Mouse (Mus musculus): ENCODE measurements around the gene Map3k6. TPM values are rescaled to one million over a fixed set of nuclear protein-coding genes. Genes with fewer than 3 reads are reported as not detected.

Gene Map3k6
- polyA plus RNA-seq, 1 experiment = 4.5 TPM

- Histone ChIP-seq H3K27ac (ENCODE audit: insufficient read depth, low read length) (no peak overlapping the region), H3K4me1 (ENCODE audit: control insufficient read depth, insufficient read depth, low read length) (peaks cover 2% of the 10 kb centered on the region; the same call in 1 of the 2 replicates), H3K4me3 (ENCODE audit: insufficient read depth, low read length) (no peak overlapping the region)
- TF ChIP-seq CTCF (IDR thresholded peaks at IDR 0.05; ENCODE audit: borderline replicate concordance, insufficient read depth, low read length) = peak; percentile 71
- TF ChIP-seq POLR2A (IDR thresholded peaks at IDR 0.05; ENCODE audit: low read depth, low read length) = no peak
These were observed 39.4 kb upstream of the Map3k6 start for GRCm38 (mm10) chr4:133201006-133201771.

- H3K4me1 ChIP-seq (ENCODE audit: control insufficient read depth, insufficient read depth, low read length) = peaks cover 2% of the 10 kb centered on the region; the same call in 1 of the 2 replicates
- no peak overlapping the region for H3K4me3 ChIP-seq (ENCODE audit: insufficient read depth, low read length)
- H3K27ac ChIP-seq (ENCODE audit: insufficient read depth, low read length) = no peak overlapping the region
- no peak for TF ChIP-seq CTCF (IDR thresholded peaks at IDR 0.05; ENCODE audit: borderline replicate concordance, insufficient read depth, low read length)
- no peak for TF ChIP-seq POLR2A (IDR thresholded peaks at IDR 0.05; ENCODE audit: low read depth, low read length)
These were observed 38.4 kb upstream of the Map3k6 start for GRCm38 (mm10) chr4:133202254-133202653.

GRCm38 (mm10) chr4:133203591-133203990, 37.0 kb upstream of the Map3k6 start:
- Histone ChIP-seq H3K4me3 (ENCODE audit: insufficient read depth, low read length) (no peak overlapping the region), H3K4me1 (ENCODE audit: control insufficient read depth, insufficient read depth, low read length) (peaks cover 2% of the 10 kb centered on the region; the same call in 1 of the 2 replicates), H3K27ac (ENCODE audit: insufficient read depth, low read length) (no peak overlapping the region)
- TF ChIP-seq POLR2A (IDR thresholded peaks at IDR 0.05; ENCODE audit: low read depth, low read length) = no peak
- no peak for TF ChIP-seq CTCF (IDR thresholded peaks at IDR 0.05; ENCODE audit: borderline replicate concordance, insufficient read depth, low read length)

- no peak overlapping the region for H3K27ac ChIP-seq (ENCODE audit: insufficient read depth, low read length)
- H3K4me3 ChIP-seq (ENCODE audit: insufficient read depth, low read length) = no peak overlapping the region
- peaks cover 2% of the 10 kb centered on the region; the same call in 1 of the 2 replicates for H3K4me1 ChIP-seq (ENCODE audit: control insufficient read depth, insufficient read depth, low read length)
- TF ChIP-seq POLR2A (IDR thresholded peaks at IDR 0.05; ENCODE audit: low read depth, low read length) (no peak), CTCF (IDR thresholded peaks at IDR 0.05; ENCODE audit: borderline replicate concordance, insufficient read depth, low read length) (no peak)
These were observed 36.2 kb upstream of the Map3k6 start for GRCm38 (mm10) chr4:133204379-133204778.

- Histone ChIP-seq H3K4me3 (ENCODE audit: insufficient read depth, low read length) (no peak overlapping the region), H3K27ac (ENCODE audit: insufficient read depth, low read length) (no peak overlapping the region), H3K4me1 (ENCODE audit: control insufficient read depth, insufficient read depth, low read length) (peaks cover 3% of the 10 kb centered on the region; the same call in 1 of the 2 replicates)
- TF ChIP-seq CTCF (IDR thresholded peaks at IDR 0.05; ENCODE audit: borderline replicate concordance, insufficient read depth, low read length) = peak; percentile 54; the same call in 1 of the 2 replicates
- TF ChIP-seq POLR2A (IDR thresholded peaks at IDR 0.05; ENCODE audit: low read depth, low read length) = no peak
These were observed 31.3 kb upstream of the Map3k6 start for GRCm38 (mm10) chr4:133209366-133209765.

- Histone ChIP-seq H3K4me1 (ENCODE audit: control insufficient read depth, insufficient read depth, low read length) (peaks cover 3% of the 10 kb centered on the region; the same call in 1 of the 2 replicates), H3K27ac (ENCODE audit: insufficient read depth, low read length) (no peak overlapping the region), H3K4me3 (ENCODE audit: insufficient read depth, low read length) (no peak overlapping the region)
- TF ChIP-seq POLR2A (IDR thresholded peaks at IDR 0.05; ENCODE audit: low read depth, low read length) (no peak), CTCF (IDR thresholded peaks at IDR 0.05; ENCODE audit: borderline replicate concordance, insufficient read depth, low read length) (no peak)
These were observed 30.4 kb upstream of the Map3k6 start for GRCm38 (mm10) chr4:133210023-133210787.

GRCm38 (mm10) chr4:133210788-133211390, 29.7 kb upstream of the Map3k6 start:
- TF ChIP-seq CTCF (IDR thresholded peaks at IDR 0.05; ENCODE audit: borderline replicate concordance, insufficient read depth, low read length) (no peak), POLR2A (IDR thresholded peaks at IDR 0.05; ENCODE audit: low read depth, low read length) (no peak)
- no peak overlapping the region for H3K4me3 ChIP-seq (ENCODE audit: insufficient read depth, low read length)
- peaks cover 3% of the 10 kb centered on the region; the same call in 1 of the 2 replicates for H3K4me1 ChIP-seq (ENCODE audit: control insufficient read depth, insufficient read depth, low read length)
- H3K27ac ChIP-seq (ENCODE audit: insufficient read depth, low read length) = no peak overlapping the region

GRCm38 (mm10) chr4:133211751-133212561, 28.7 kb upstream of the Map3k6 start, which contains the start of the genes Cd164l2 and Gpr3:
Gene Cd164l2, plus strand, starts transcription at chr4:133212131.
Gene Gpr3, minus strand, starts transcription at chr4:133212536.
- Histone ChIP-seq H3K27ac (ENCODE audit: insufficient read depth, low read length) (no peak within 1 kb of the TSS), H3K4me1 (ENCODE audit: control insufficient read depth, insufficient read depth, low read length) (peaks cover 3% of the 10 kb centered on the region; the same call in 1 of the 2 replicates), H3K4me3 (ENCODE audit: insufficient read depth, low read length) (peak within 1 kb of the TSS; percentile 55)
- no peak for TF ChIP-seq POLR2A (IDR thresholded peaks at IDR 0.05; ENCODE audit: low read depth, low read length)
- TF ChIP-seq CTCF (IDR thresholded peaks at IDR 0.05; ENCODE audit: borderline replicate concordance, insufficient read depth, low read length) = no peak
